ENCODE assay signal across 8 mouse cellular contexts in genomic region chr10:75676819-75677565, GRCm38 (mm10). TPM values are rescaled to one million over a fixed set of nuclear protein-coding genes. Genes with fewer than 3 reads are reported as not detected.
DNase-seq lines count a peak whose midpoint lies in the region; ATAC-seq and TF ChIP-seq lines count a peak whose summit lies in the region.

No protein-coding gene starts in this region.

- H3K36me3 ChIP-seq in heart, embryonic 10.5 days: peaks cover 32% of the 10 kb centered on the region
- peaks cover 61% of the 10 kb centered on the region for H3K36me3 ChIP-seq in midbrain, embryonic 13.5 days

- no peak overlapping the region for H3K4me2 ChIP-seq in midbrain, embryonic 13.5 days (replicated peaks)

- H3K9ac ChIP-seq in midbrain, embryonic 13.5 days (replicated peaks): no peak overlapping the region

- WGBS in heart, embryonic 10.5 days: 78% methylated on average over 7 of the region's 7 CpGs
- WGBS in midbrain, embryonic 13.5 days: 87% methylated on average over 7 of the region's 7 CpGs

- no peak for TF ChIP-seq CTCF in bone marrow macrophage, adult 2 months (IDR thresholded peaks at IDR 0.05; ENCODE audit: low read depth, low read length)

- H3K4me3 ChIP-seq in heart, embryonic 10.5 days: no peak overlapping the region
- peak overlapping the region; percentile 2; the same call in 1 of the 2 replicates for H3K4me3 ChIP-seq in bone marrow macrophage, adult 2 months (ENCODE audit: insufficient read depth, low read length)
- H3K4me3 ChIP-seq in midbrain, embryonic 13.5 days (replicated peaks): no peak overlapping the region

- no peak for ATAC-seq in midbrain, embryonic 13.5 days

- no peak for TF ChIP-seq POLR2A in bone marrow macrophage, adult 2 months (IDR thresholded peaks at IDR 0.05; ENCODE audit: borderline replicate concordance, low read depth, low read length)

- no peaks in the 10 kb centered on the region for H3K9me3 ChIP-seq in heart, embryonic 10.5 days
- no peaks in the 10 kb centered on the region for H3K9me3 ChIP-seq in midbrain, embryonic 13.5 days

- peak; percentile 78 for DNase-seq in heart, adult 8-10 months (ENCODE audit: low spot score)
- DNase-seq in heart, embryonic 10.5 days (ENCODE audit: low spot score): no peak
- peak; percentile 51 to 52 for DNase-seq in heart, postnatal 10 days
- DNase-seq in lung, postnatal 36 days: peak; percentile 87
- DNase-seq in layer of hippocampus, postnatal 14 days (ENCODE audit: low spot score in 2 of 2): no peak
- no peak for DNase-seq in left cerebral cortex, postnatal 36 days (ENCODE audit: low spot score in 2 of 2)

- H3K4me1 ChIP-seq in heart, embryonic 10.5 days: peaks cover 11% of the 10 kb centered on the region
- H3K4me1 ChIP-seq in bone marrow macrophage, adult 2 months (ENCODE audit: control insufficient read depth, insufficient read depth, low read length): peaks cover 56% of the 10 kb centered on the region
- H3K4me1 ChIP-seq in midbrain, embryonic 13.5 days (replicated peaks): no peaks in the 10 kb centered on the region

- H3K27me3 ChIP-seq in heart, embryonic 10.5 days (ENCODE audit: insufficient read depth, poor library complexity, severe bottlenecking): no peaks in the 10 kb centered on the region
- H3K27me3 ChIP-seq in midbrain, embryonic 13.5 days: no peaks in the 10 kb centered on the region

- no peak overlapping the region for H3K27ac ChIP-seq in heart, embryonic 10.5 days
- H3K27ac ChIP-seq in bone marrow macrophage, adult 2 months (ENCODE audit: insufficient read depth, low read depth, low read length): peak overlapping the region; percentile 92
- no peak overlapping the region for H3K27ac ChIP-seq in midbrain, embryonic 13.5 days

- intact Hi-C loops in heart, postnatal 10 days (cut with DNase I): no loop called here
- intact Hi-C loops in left cerebral cortex, postnatal 36 days (cut with DNase I): no loop called here

RNA-seq across cellular contexts. Expression of gene Susd2, which starts 33.2 kb away (rescaled TPM):
- 1 to 10 TPM in 3 of 4 experiments, under 1 TPM in 1; 0.98 to 2.2 (median 1.7) TPM for total RNA-seq in heart, adult 8-10 months (2022)
- 1.3 and 1.4 TPM in 2 replicates for polyA plus RNA-seq in heart, embryonic 10.5 days (2016; fragmentation: Nextera tagmentation; extraction: Ambion mirVana)
- not detected in 2 replicates for polyA plus RNA-seq in bone marrow macrophage, adult 2 months (2012; ENCODE audit: insufficient read depth, insufficient read length, missing spikeins)
- 1 to 10 TPM; 2.8 to 3.4 TPM for total RNA-seq in heart, postnatal 10 days (2021)
- 1 to 10 TPM; 2.1 to 2.4 TPM for total RNA-seq in layer of hippocampus, postnatal 14 days (2021)
- 1 to 10 TPM; 7.8 to 8.3 TPM for total RNA-seq in left cerebral cortex, postnatal 36 days (2021)
- polyA plus RNA-seq in midbrain, embryonic 13.5 days (2015; fragmentation: Nextera tagmentation; extraction: Ambion mirVana): 2.0 and 2.3 TPM in 2 replicates

Comparison
In these comparisons a context has a peak if more than half of its experiments do, and no peak if none do; other contexts are left out.
1. DNase-seq: peak in heart, adult 8-10 months (single experiment), heart, postnatal 10 days (2 of 2) and lung, postnatal 36 days (single experiment); none in heart, embryonic 10.5 days (single experiment), layer of hippocampus, postnatal 14 days (0 of 2) and left cerebral cortex, postnatal 36 days (0 of 2).